Mouse (Mus musculus): ENCODE data around the gene Catsper4. TPM values are rescaled to one million over a fixed set of nuclear protein-coding genes. Genes with fewer than 3 reads are reported as not detected.

The Catsper4 gene
- not detected for polyA plus RNA-seq (2014; fragmentation: Illumina TruSeq; extraction: RNeasy Lipid Tissue Mini Kit (QIAGEN cat#74804); ENCODE audit: low read depth, low replicate concordance)

DNA sequence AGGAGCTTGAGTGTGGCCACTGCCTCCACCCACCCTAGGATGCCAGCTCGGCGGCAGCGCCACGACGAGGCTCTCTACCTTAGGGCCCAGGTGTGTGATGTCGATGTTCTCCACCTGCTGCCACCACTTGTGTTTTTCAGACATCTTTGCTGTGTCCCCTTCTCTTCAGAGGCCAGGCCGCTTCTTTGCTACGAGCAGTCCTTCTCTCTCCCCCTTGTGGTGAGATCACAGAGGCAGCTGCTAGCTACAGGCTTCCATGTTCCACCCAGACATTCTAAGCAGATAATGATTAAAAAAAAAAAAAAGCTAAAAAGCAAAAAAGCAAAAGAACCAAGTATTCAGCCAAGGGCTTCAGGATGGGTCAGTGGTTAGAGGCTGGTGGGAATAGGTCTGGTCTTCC is at the start of gene Catsper4:
Gene Catsper4 (minus strand): TSS at position 190 of the 400 bp plus-strand sequence.

DNA sequence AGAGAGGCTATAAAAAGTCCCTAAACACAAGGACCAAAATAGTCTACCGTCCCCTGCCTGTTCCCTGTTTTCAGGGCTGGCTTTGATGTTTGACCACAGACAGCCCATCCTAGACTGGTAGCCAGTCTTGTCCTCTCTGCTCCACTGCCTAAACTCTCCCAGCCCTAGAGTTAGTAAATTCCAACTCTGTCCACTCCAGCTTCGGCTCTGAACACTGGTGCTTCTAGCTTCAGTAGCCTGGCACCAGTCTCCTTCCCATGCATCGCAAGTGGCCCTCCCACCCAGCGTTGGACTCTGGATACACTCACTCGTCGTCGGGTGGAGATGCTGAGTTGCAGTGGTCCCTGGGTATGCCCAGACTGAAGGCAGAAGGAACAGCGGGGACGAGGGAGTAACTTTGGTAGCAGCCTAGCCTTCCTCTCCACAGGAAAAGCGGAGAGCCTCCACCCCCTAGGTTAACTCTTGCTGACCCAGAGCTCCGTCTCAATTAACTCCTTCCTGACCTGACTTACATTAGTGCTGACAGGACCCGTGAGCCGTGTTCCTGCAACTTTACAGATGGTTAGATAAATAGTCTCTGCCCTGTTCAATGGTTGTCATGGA is 26.6 kb upstream of the Catsper4 start, which contains the start of gene Grrp1:
Gene Grrp1 (minus strand): TSS at position 385 of the 603 bp plus-strand sequence.

DNA sequence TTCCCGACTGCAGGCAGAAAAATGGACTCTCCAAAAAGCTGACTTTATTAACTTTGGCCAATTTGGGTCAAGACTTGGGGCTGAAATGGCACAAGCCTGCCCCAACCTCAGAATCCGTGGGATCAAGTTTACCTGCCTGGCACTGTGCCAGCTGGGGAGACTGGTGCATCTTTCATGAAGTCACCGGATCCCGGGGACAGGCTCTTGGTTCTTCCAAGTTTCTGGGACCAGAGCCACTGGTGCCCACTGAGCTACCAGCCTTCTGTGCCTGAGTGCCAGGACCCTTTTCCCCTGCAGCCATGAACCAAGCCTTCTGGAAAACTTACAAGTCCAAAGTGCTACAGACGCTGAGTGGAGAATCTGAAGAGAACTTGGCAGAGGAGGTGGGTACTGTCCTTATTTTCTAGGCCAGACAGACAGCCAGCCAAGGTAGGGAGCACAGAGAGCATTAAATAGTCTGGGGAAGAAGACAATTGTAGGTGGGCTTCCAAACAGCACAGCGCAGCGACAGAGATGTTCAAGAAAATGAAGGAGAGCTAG is 19.6 kb upstream of the Catsper4 start, which contains the start of gene Gm30191:
Gene Gm30191 (plus strand): TSS at position 217 of the 540 bp plus-strand sequence.

DNA sequence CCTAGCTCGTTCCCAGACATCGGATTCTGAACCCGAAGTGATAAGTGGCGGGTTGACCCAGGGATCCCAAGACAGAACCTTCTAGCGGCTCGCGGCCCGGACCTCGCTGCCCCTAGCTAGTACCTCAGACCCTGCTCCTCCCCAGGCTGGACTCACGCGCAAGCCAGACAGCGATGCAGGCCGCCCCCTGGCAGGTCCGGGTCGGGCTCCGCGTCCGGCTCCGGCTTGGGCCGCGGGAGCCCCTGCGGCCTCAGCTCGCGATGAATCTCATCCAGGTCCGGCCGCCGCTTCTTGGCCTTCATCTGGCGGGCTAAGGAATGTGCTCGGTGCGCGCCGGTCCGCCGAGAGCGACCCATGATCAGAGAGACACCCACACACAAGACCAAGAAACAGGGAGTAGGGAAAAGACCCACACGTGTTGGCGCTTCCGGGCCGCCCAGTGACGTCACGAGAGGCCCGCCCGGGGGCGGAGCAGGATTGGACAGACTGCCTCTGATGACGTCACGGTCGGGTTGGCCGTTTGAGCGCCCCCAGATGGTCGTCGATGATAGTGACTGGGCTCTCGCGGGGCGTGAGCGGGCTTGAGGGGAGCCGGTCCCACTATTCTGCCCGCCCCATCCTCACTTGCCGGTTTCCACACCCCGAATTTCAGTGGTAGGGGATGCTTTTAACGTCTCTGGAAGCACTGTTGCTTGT is 18.1 kb upstream of the Catsper4 start, which contains the start of gene Zfp593:
Gene Zfp593 (minus strand): TSS at position 445 of the 696 bp plus-strand sequence.

DNA sequence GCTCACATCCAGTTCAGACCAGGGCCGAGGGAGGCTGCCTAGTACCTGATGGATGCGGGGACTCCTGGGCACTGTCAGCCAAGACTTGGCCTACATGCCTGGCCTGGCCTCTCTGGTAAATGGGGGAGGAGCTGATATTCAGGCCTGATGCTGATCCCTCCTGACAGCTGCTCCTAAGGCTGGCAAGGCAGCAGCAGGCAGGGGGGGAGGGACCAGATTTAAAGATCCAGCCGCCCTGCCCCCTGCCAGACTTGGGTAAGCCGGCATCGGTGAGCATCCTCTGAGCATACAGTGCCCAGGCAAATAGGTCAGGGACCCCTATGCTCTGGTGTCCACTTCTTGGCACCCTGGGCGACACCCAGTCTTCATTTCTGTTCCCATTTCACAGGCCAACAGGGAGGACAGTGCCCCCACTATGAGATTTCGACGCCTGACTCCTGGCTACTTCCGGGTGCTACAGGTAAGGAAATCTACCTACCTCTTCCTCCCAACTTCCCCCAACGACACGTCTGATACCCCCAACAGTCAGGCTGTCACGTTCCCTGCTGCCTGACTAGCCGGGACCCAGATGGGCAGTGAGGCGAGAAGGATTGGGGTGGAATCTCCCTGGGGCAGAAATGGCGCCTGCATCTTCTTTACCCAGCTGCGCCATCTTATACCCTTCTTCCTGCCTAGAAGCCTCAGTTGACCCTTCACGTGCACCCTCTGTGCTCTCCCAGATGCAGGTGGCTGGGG is 16.5 kb upstream of the Catsper4 start, which contains the start of gene E130218I03Rik:
Gene E130218I03Rik (plus strand): TSS at position 147 of the 735 bp plus-strand sequence.

DNA sequence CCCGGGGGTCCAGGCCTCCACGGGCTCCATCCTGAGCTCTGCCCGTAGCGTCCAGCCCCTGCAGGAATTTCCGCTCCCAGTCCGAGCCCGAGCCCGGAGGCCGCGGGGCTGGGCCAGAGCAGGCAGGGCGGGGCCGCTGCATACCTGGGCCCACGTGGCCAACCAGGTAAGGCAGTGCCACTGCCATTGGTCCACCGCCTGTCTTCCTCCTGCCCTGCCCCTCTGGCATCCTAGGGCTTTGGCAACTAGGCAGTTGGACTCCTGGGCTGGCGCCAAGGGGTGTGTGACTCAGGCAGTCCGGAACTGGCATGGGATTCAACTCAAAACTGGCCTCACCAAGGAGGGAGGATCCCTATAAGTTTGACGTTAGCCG is 11.1 kb upstream of the Catsper4 start, which contains the start of gene Cnksr1:
Gene Cnksr1 (minus strand): TSS at position 121 of the 373 bp plus-strand sequence.

DNA sequence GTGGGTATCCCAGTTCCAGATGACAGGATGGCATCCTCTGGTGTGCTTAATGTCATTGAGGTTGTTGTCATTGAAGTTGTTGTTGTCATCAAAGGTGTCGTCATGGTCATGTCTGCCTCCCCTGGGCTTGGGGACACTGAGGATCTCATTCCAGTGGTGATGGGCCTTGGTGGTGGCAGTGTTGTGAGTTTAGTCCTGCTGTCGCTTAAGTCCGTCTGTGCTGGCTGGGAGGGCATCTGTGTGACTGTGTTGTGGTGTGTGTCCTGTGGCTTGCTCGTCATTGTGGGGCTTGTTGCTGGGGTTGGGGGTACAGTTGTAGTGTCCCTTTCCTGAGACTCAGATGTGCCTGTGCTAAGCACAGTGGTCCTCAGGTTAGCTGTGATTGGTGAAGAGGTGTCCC is 24.3 kb downstream of the Catsper4 start, which contains the start of gene Gm7534:
Gene Gm7534 (minus strand): TSS at position 101 of the 400 bp plus-strand sequence.

Other genes with a start within 250 kb of the Catsper4 start
- gene Dhdds, start 226.5 kb downstream of the Catsper4 start, polyA plus RNA-seq (2014; fragmentation: Illumina TruSeq; extraction: RNeasy Lipid Tissue Mini Kit (QIAGEN cat#74804); ENCODE audit: low read depth, low replicate concordance): 25.1 TPM
- gene Lin28a, start 208.5 kb downstream of the Catsper4 start, polyA plus RNA-seq (2014; fragmentation: Illumina TruSeq; extraction: RNeasy Lipid Tissue Mini Kit (QIAGEN cat#74804); ENCODE audit: low read depth, low replicate concordance): not detected
- not detected for gene Zfp683, start 173.5 kb downstream of the Catsper4 start, polyA plus RNA-seq (2014; fragmentation: Illumina TruSeq; extraction: RNeasy Lipid Tissue Mini Kit (QIAGEN cat#74804); ENCODE audit: low read depth, low replicate concordance)
- not detected for gene Crybg2, start 166.6 kb downstream of the Catsper4 start, polyA plus RNA-seq (2014; fragmentation: Illumina TruSeq; extraction: RNeasy Lipid Tissue Mini Kit (QIAGEN cat#74804); ENCODE audit: low read depth, low replicate concordance)
- gene Cd52, start 132.3 kb downstream of the Catsper4 start, polyA plus RNA-seq (2014; fragmentation: Illumina TruSeq; extraction: RNeasy Lipid Tissue Mini Kit (QIAGEN cat#74804); ENCODE audit: low read depth, low replicate concordance): 15.5 TPM
- 0.97 TPM for gene Ubxn11, start 124.8 kb downstream of the Catsper4 start, polyA plus RNA-seq (2014; fragmentation: Illumina TruSeq; extraction: RNeasy Lipid Tissue Mini Kit (QIAGEN cat#74804); ENCODE audit: low read depth, low replicate concordance)
- 47.5 TPM for gene Sh3bgrl3, start 98.6 kb downstream of the Catsper4 start, polyA plus RNA-seq (2014; fragmentation: Illumina TruSeq; extraction: RNeasy Lipid Tissue Mini Kit (QIAGEN cat#74804); ENCODE audit: low read depth, low replicate concordance)
- gene Cep85, start 40.3 kb downstream of the Catsper4 start, polyA plus RNA-seq (2014; fragmentation: Illumina TruSeq; extraction: RNeasy Lipid Tissue Mini Kit (QIAGEN cat#74804); ENCODE audit: low read depth, low replicate concordance): 63.7 TPM
- not detected for gene Gm7534, start 24.4 kb downstream of the Catsper4 start, polyA plus RNA-seq (2014; fragmentation: Illumina TruSeq; extraction: RNeasy Lipid Tissue Mini Kit (QIAGEN cat#74804); ENCODE audit: low read depth, low replicate concordance)
- gene Cnksr1, start 11.0 kb upstream of the Catsper4 start, polyA plus RNA-seq (2014; fragmentation: Illumina TruSeq; extraction: RNeasy Lipid Tissue Mini Kit (QIAGEN cat#74804); ENCODE audit: low read depth, low replicate concordance): 5.7 TPM
- gene E130218I03Rik, start 16.3 kb upstream of the Catsper4 start, polyA plus RNA-seq (2014; fragmentation: Illumina TruSeq; extraction: RNeasy Lipid Tissue Mini Kit (QIAGEN cat#74804); ENCODE audit: low read depth, low replicate concordance): not detected
- gene Zfp593, start 18.2 kb upstream of the Catsper4 start, polyA plus RNA-seq (2014; fragmentation: Illumina TruSeq; extraction: RNeasy Lipid Tissue Mini Kit (QIAGEN cat#74804); ENCODE audit: low read depth, low replicate concordance): 4.1 TPM
- gene Gm30191, start 19.6 kb upstream of the Catsper4 start, polyA plus RNA-seq (2014; fragmentation: Illumina TruSeq; extraction: RNeasy Lipid Tissue Mini Kit (QIAGEN cat#74804); ENCODE audit: low read depth, low replicate concordance): not detected
- gene Grrp1, start 26.7 kb upstream of the Catsper4 start, polyA plus RNA-seq (2014; fragmentation: Illumina TruSeq; extraction: RNeasy Lipid Tissue Mini Kit (QIAGEN cat#74804); ENCODE audit: low read depth, low replicate concordance): 4.6 TPM
- gene Pdik1l, start 60.5 kb upstream of the Catsper4 start, polyA plus RNA-seq (2014; fragmentation: Illumina TruSeq; extraction: RNeasy Lipid Tissue Mini Kit (QIAGEN cat#74804); ENCODE audit: low read depth, low replicate concordance): 5.0 TPM
- 278 TPM for gene Trim63, start 87.7 kb upstream of the Catsper4 start, polyA plus RNA-seq (2014; fragmentation: Illumina TruSeq; extraction: RNeasy Lipid Tissue Mini Kit (QIAGEN cat#74804); ENCODE audit: low read depth, low replicate concordance)
- 0.31 TPM for gene Slc30a2, start 115.8 kb upstream of the Catsper4 start, polyA plus RNA-seq (2014; fragmentation: Illumina TruSeq; extraction: RNeasy Lipid Tissue Mini Kit (QIAGEN cat#74804); ENCODE audit: low read depth, low replicate concordance)
- 15.3 TPM for gene Extl1, start 156.5 kb upstream of the Catsper4 start, polyA plus RNA-seq (2014; fragmentation: Illumina TruSeq; extraction: RNeasy Lipid Tissue Mini Kit (QIAGEN cat#74804); ENCODE audit: low read depth, low replicate concordance)
- gene Pafah2, start 168.9 kb upstream of the Catsper4 start, polyA plus RNA-seq (2014; fragmentation: Illumina TruSeq; extraction: RNeasy Lipid Tissue Mini Kit (QIAGEN cat#74804); ENCODE audit: low read depth, low replicate concordance): 11.4 TPM
- 24.0 TPM for gene Stmn1, start 240.9 kb upstream of the Catsper4 start, polyA plus RNA-seq (2014; fragmentation: Illumina TruSeq; extraction: RNeasy Lipid Tissue Mini Kit (QIAGEN cat#74804); ENCODE audit: low read depth, low replicate concordance)